Comparison of ENCODE assay signal across 7 mouse cellular contexts in the genomic region with DNA sequence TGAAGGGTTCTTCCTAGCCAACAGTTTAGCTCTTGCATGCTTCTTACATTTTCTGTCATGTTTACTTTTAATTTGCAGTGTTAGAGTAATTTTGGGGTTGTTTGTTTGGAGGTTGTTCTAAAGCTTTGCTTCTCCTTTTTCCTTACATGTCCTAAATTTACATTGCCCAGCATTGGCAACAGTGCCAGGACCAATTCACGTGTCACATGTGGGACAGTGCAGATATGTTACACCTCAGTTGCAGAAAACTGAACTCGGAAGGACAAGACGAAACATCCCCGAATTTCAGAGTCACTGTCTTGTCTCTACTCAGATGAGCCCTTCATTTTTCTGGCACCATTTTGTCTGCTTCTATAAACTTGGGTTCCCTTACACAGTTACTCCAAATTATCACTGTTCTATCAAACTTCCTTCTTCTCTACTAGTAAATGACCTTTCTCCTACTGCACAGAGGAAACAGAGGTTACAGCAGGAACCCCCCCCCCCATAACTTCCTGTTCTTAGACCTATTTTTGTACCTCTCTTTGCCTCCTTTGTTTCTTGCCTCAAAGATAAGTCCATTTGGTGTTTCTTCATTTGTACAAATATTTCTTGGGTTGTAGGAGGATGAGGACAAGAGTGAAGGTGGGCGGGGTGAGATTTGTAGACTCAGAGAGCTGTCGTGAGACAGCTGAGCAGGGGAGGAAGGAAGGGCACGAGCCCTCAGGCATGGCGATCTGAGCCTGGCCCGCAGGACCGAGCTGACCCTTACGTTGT.
DNase-seq lines count a peak whose midpoint lies in the region; ATAC-seq and TF ChIP-seq lines count a peak whose summit lies in the region.

No protein-coding gene starts in this region.

- intact Hi-C loops in left cerebral cortex, adult 2 months (cut with DNase I): no loop called here
- intact Hi-C loops in left cerebral cortex, postnatal 14 days (cut with DNase I): no loop called here

- H3K27ac ChIP-seq in left cerebral cortex, adult 2 months: peak overlapping the region; percentile 61
- H3K27ac ChIP-seq in liver, postnatal 0 days (ENCODE audit: low read depth): peak overlapping the region; percentile 67; the same call in 1 of the 2 replicates
- H3K27ac ChIP-seq in forebrain, embryonic 14.5 days (ENCODE audit: low read depth, low read length): no peak overlapping the region

- no peak for DNase-seq in left cerebral cortex, adult 2 months (ENCODE audit: extremely low spot score in 1 of 2, low spot score in 2 of 2)
- DNase-seq in left cerebral cortex, postnatal 14 days (ENCODE audit: low spot score in 2 of 2): no peak
- peak; percentile 34 for DNase-seq in liver, postnatal 0 days
- peak; percentile 50 to 63 for DNase-seq in spleen, postnatal 36 days (ENCODE audit: low spot score in 2 of 2)
- DNase-seq in layer of hippocampus, adult 18-20 months (ENCODE audit: low spot score in 2 of 2): no peak
- no peak for DNase-seq in forebrain, embryonic 14.5 days (ENCODE audit: low spot score)

- TF ChIP-seq CTCF in left cerebral cortex, adult 2 months (IDR thresholded peaks at IDR 0.05): no peak
- TF ChIP-seq CTCF in liver, postnatal 0 days (IDR thresholded peaks at IDR 0.05; ENCODE audit: low read depth): no peak

- ATAC-seq in granulocyte monocyte progenitor cell, adult 5-6 weeks (replicated peaks; ENCODE audit: poor library complexity, severe bottlenecking): peak; percentile 71
- peak; percentile 50 for ATAC-seq in liver, postnatal 0 days
- no peak for ATAC-seq in forebrain, embryonic 14.5 days

- no peak overlapping the region for H3K9ac ChIP-seq in liver, postnatal 0 days (replicated peaks)
- H3K9ac ChIP-seq in forebrain, embryonic 14.5 days (ENCODE audit: low read length): no peak overlapping the region

- H3K4me2 ChIP-seq in liver, postnatal 0 days (ENCODE audit: low read depth, low read length): peak overlapping the region; percentile 52
- H3K4me2 ChIP-seq in forebrain, embryonic 14.5 days (ENCODE audit: low read length): no peak overlapping the region

- H3K36me3 ChIP-seq in liver, postnatal 0 days (replicated peaks; ENCODE audit: insufficient read depth, low read length): 0 out of 2 replicates have a peak, but pooled peaks cover 2% of the 10 kb centered on the region
- no peaks in the 10 kb centered on the region for H3K36me3 ChIP-seq in forebrain, embryonic 14.5 days (ENCODE audit: control insufficient read depth, insufficient read depth, low read length)

- peak; percentile 72 for TF ChIP-seq EP300 in liver, postnatal 0 days (IDR thresholded peaks at IDR 0.05; ENCODE audit: low read depth)

- H3K27me3 ChIP-seq in liver, postnatal 0 days (ENCODE audit: insufficient read depth, low read length): no peaks in the 10 kb centered on the region
- H3K27me3 ChIP-seq in forebrain, embryonic 14.5 days (replicated peaks; ENCODE audit: control insufficient read depth, insufficient read depth, low read length): no peaks in the 10 kb centered on the region

- H3K4me1 ChIP-seq in liver, postnatal 0 days (ENCODE audit: insufficient read depth): peaks cover 29% of the 10 kb centered on the region
- H3K4me1 ChIP-seq in forebrain, embryonic 14.5 days (ENCODE audit: control insufficient read depth, insufficient read depth, low read length): no peaks in the 10 kb centered on the region; the same call in 1 of the 2 replicates

- H3K4me3 ChIP-seq in left cerebral cortex, adult 2 months: no peak overlapping the region
- H3K4me3 ChIP-seq in liver, postnatal 0 days (ENCODE audit: low read depth, low read length): no peak overlapping the region
- no peak overlapping the region for H3K4me3 ChIP-seq in forebrain, embryonic 14.5 days (ENCODE audit: low read depth, low read length)

- H3K9me3 ChIP-seq in liver, postnatal 0 days (ENCODE audit: low read length): no peaks in the 10 kb centered on the region
- no peaks in the 10 kb centered on the region for H3K9me3 ChIP-seq in forebrain, embryonic 14.5 days (replicated peaks; ENCODE audit: control insufficient read depth, low read length)

- WGBS in liver, postnatal 0 days (ENCODE audit: insufficient replicate concordance): 39% methylated on average over 11 of the region's 11 CpGs
- 95% methylated on average over 11 of the region's 11 CpGs for WGBS in forebrain, embryonic 14.5 days

Comparison
In these comparisons a context has a peak if more than half of its experiments do, and no peak if none do; other contexts are left out.
1. DNase-seq: peak in liver, postnatal 0 days (single experiment) and spleen, postnatal 36 days (2 of 2); none in left cerebral cortex, adult 2 months (0 of 2), left cerebral cortex, postnatal 14 days (0 of 2), layer of hippocampus, adult 18-20 months (0 of 2) and forebrain, embryonic 14.5 days (single experiment).